Mouse (Mus musculus) neutrophil, adult 83 days (primary cell): ENCODE results near the gene Abcf2. TPM values are rescaled to one million over a fixed set of nuclear protein-coding genes. Genes with fewer than 3 reads are reported as not detected.

ENCODE experiments used
- total RNA-seq, 2 experiments: library from RNA; stranded (reverse); gene quantifications; one replicate each; pipeline ENCODE4 v1.2.4; 2023

The Abcf2 gene
- 10 to 100 TPM; 27.8 to 28.5 TPM for total RNA-seq

GRCm38 (mm10) chr5:24577183-24577929, at the start of gene Abcf2:
Gene Abcf2 (minus strand): TSS chr5:24577467.

GRCm38 (mm10) chr5:24623986-24624821, 46.9 kb upstream of the Abcf2 start, which contains the start of gene Smarcd3:
Gene Smarcd3 (minus strand): TSS chr5:24624411.

DNA sequence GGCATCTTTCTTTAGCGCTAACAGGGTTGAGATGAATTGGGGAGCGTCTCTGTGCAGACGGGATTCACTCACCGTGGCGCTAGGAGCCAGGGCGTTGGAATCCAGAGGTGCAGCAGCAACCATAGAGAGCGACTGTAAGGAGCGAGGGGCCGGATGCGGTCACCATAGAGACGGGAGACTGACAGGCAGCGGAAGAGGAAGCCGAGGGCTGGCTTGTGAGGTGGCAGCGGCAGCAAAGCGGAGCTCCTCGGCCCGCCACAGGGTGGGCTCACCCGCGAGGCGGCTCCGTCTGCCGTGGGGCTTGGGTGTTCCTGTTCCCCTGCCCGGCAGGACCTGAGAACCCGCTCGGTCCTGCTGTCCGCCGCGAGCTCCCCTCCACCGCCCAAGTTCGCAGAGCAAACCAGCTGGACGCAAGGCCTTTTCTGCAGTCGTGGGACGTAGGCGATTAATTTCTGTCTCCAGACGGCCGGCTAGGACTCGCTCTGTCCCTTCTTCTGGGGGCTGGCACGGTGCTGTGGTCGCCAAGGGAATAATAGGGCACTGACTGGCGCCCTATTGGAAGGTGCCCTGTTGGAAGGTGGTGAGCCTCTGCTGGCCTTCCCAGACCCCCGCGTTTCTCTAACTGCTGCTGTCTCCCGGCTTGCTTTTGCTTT, 9.4 kb upstream of the Abcf2 start, which contains the start of gene Chpf2:
TSS of gene Chpf2 (plus strand) at position 195 of the 653 bp plus-strand sequence.

GRCm38 (mm10) chr5:24556709-24557108, 20.6 kb downstream of the Abcf2 start, which contains the start of gene 4931409K22Rik:
Gene 4931409K22Rik (minus strand): TSS chr5:24556809.

GRCm38 (mm10) chr5:24540387-24541143, 36.7 kb downstream of the Abcf2 start, which contains the start of gene Asb10:
Gene Asb10 (minus strand): TSS chr5:24540978.

GRCm38 (mm10) chr5:24526889-24527230, 50.4 kb downstream of the Abcf2 start, which contains the start of gene Gbx1:
Gene Gbx1 (minus strand): TSS chr5:24527202.

Other genes with a start within 250 kb of the Abcf2 start
- gene Kcnh2, start 225.9 kb downstream of the Abcf2 start, total RNA-seq = under 1 TPM in 1 of 2 experiments, not detected in 1; 0.20 TPM
- under 1 TPM; 0.44 to 0.53 TPM for gene Nos3, start 212.7 kb downstream of the Abcf2 start, total RNA-seq
- under 1 TPM; 0.49 to 0.75 TPM for gene Atg9b, start 185.3 kb downstream of the Abcf2 start, total RNA-seq
- gene Abcb8, start 183.8 kb downstream of the Abcf2 start, total RNA-seq = 10 to 100 TPM; 10.5 to 16.4 TPM
- not detected for gene Asic3, start 164.1 kb downstream of the Abcf2 start, total RNA-seq
- 10 to 100 TPM; 23.0 to 26.2 TPM for gene Cdk5, start 153.9 kb downstream of the Abcf2 start, total RNA-seq
- gene Slc4a2, start 153.6 kb downstream of the Abcf2 start, total RNA-seq = 10 to 100 TPM; 55.9 to 64.2 TPM
- gene Fastk, start 132.2 kb downstream of the Abcf2 start, total RNA-seq = 10 to 100 TPM; 28.0 to 38.0 TPM
- gene Tmub1, start 129.6 kb downstream of the Abcf2 start, total RNA-seq = 10 to 100 TPM; 11.4 to 14.7 TPM
- gene Agap3, start 125.3 kb downstream of the Abcf2 start, total RNA-seq = 10 to 100 TPM; 29.6 to 31.4 TPM
- gene Gbx1, start 50.3 kb downstream of the Abcf2 start, total RNA-seq = not detected
- gene Asb10, start 36.5 kb downstream of the Abcf2 start, total RNA-seq = not detected
- not detected for gene 4931409K22Rik, start 20.7 kb downstream of the Abcf2 start, total RNA-seq
- gene Chpf2, start 9.3 kb upstream of the Abcf2 start, total RNA-seq = 10 to 100 TPM; 21.5 to 27.1 TPM
- gene Smarcd3, start 46.9 kb upstream of the Abcf2 start, total RNA-seq = not detected
- 10 to 100 TPM; 39.5 to 40.7 TPM for gene Nub1, start 108.1 kb upstream of the Abcf2 start, total RNA-seq
- gene Wdr86, start 153.3 kb upstream of the Abcf2 start, total RNA-seq = not detected
- not detected for gene Crygn, start 180.5 kb upstream of the Abcf2 start, total RNA-seq